Mouse (Mus musculus) adrenal gland, postnatal 0 days (tissue): Measurements from ENCODE around the gene Prkd3. TPM values are rescaled to one million over a fixed set of nuclear protein-coding genes. Genes with fewer than 3 reads are reported as not detected.

Source experiments
- polyA plus RNA-seq: library from polyadenylated mRNA; unstranded; fragments of >200 nt; fragmentation: Nextera tagmentation; extraction: Ambion mirVana; gene quantifications from 2 replicates; pipeline ENCODE4 v1.2.1, GENCODE M21; 2015

The Prkd3 gene
- 14.5 and 17.2 TPM in 2 replicates for polyA plus RNA-seq

DNA sequence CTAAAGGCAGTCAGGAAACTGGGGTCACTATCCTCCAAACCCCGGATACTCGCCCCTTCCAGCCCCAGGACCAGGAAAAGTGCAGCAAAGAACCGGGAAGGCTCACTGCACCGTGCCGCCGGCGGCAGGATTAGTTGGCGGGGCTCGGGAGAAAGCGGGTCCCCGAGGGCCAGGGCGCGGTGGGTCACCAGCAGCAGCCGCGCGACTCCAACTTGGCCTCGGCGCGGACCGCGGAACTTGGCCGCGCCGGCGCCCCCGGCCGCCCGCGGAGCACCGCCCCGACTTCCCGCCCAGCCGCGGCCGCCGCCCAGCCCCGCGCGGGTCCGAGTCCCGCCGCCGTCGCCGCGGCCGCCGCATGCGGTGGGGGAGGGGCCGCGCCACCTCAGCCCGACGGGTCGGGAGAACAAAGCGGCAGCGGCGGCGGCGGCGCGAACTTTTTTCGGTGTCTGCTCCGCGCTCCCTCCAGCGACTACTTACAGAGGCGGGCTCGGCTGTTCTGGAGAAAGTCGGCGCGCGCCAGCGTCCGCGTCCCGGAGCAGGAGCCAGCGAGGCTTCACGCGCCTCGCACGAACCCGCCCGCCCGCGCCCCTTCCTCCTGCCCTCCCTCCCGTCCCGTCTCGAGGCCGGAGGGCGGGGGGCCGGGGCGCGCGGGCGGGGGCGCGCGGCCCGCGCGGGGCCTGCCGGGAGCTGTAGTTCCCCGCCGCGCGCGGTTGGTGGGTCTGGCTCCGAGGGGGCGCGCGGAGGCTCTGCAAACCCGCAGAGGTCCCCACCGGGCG, at the start of gene Prkd3:
TSS of gene Prkd3 (minus strand) at position 609 of the 776 bp plus-strand sequence.

GRCm38 (mm10) chr17:79051606-79052005, 31.0 kb upstream of the Prkd3 start, which contains the start of gene Qpct:
Qpct (plus strand) TSS chr17:79051906.

GRCm38 (mm10) chr17:78936466-78937228, 84.0 kb downstream of the Prkd3 start, which contains the start of the genes Cebpz and Ndufaf7:
Cebpz (minus strand) TSS chr17:78937066.
Ndufaf7 (plus strand) TSS chr17:78937136.

GRCm38 (mm10) chr17:78916369-78916813, 104.2 kb downstream of the Prkd3 start, which contains the start of gene Cebpzos:
Cebpzos (plus strand) TSS chr17:78916500.

GRCm38 (mm10) chr17:78906892-78907291, 113.7 kb downstream of the Prkd3 start, which contains the start of gene Sult6b1:
Sult6b1 (minus strand) TSS chr17:78906992.

Other genes with a start within 250 kb of the Prkd3 start
- gene Heatr5b, start 185.5 kb downstream of the Prkd3 start, polyA plus RNA-seq, result 5.3 and 6.5 TPM in 2 replicates
- gene Gpatch11, start 185.2 kb downstream of the Prkd3 start, polyA plus RNA-seq, result 39.6 and 48.8 TPM in 2 replicates
- 13.3 and 20.6 TPM in 2 replicates for gene Eif2ak2, start 138.2 kb downstream of the Prkd3 start, polyA plus RNA-seq
- 0.22 and 0.90 TPM in 2 replicates for gene Sult6b1, start 113.8 kb downstream of the Prkd3 start, polyA plus RNA-seq
- 222 and 311 TPM in 2 replicates for gene Cebpzos, start 104.3 kb downstream of the Prkd3 start, polyA plus RNA-seq
- gene Cebpz, start 83.8 kb downstream of the Prkd3 start, polyA plus RNA-seq, result 43.0 and 58.4 TPM in 2 replicates
- gene Ndufaf7, start 83.7 kb downstream of the Prkd3 start, polyA plus RNA-seq, result 34.8 and 48.2 TPM in 2 replicates
- 26.8 and 30.7 TPM in 2 replicates for gene Qpct, start 31.1 kb upstream of the Prkd3 start, polyA plus RNA-seq